Mouse (Mus musculus): ENCODE measurements around the gene Bmf. TPM values are rescaled to one million over a fixed set of nuclear protein-coding genes. Genes with fewer than 3 reads are reported as not detected.

Gene Bmf
- polyA plus RNA-seq, 1 experiment, result 4.8 TPM

DNA sequence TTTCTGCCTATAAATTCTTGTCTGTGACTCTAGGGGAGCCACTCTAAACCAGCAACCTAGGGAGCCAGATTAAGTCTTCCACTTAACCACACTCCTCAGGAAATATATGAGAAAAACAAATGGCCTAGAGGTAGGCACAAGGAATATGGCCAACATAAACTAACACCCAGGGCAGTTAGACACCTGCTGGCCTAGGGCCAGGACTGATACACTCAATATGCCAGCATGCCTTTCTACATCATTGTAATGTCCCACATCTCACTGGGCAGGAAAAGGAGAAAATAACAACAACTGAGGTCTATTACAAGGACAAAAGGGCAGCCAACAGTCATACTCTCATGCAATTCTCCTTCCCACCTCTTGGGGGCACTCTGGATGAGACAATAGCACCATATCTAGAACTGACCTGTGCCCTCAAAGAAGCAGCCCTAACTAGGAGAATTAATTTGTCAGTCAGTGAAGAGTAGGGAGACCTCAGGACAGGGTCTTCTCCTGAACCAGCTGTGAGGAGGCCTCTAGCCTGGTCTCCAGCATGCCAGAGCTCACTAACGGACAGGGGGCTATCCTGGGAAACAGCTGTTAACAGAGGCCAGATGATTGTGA, 6.4 kb downstream of the Bmf start:
- no peaks in the 10 kb centered on the region for H3K36me3 ChIP-seq (ENCODE audit: control insufficient read depth, insufficient read depth)
- no peak for TF ChIP-seq E2F4 (IDR thresholded peaks at IDR 0.05; ENCODE audit: insufficient read depth)
- no peak for TF ChIP-seq MYOD1 (IDR thresholded peaks at IDR 0.05; ENCODE audit: control insufficient read depth in 1 of 3, insufficient read length in 2 of 3, low read depth in 2 of 3)
- TF ChIP-seq MAX (IDR thresholded peaks at IDR 0.05; ENCODE audit: low read depth), result no peak
- no peak for TF ChIP-seq REST (IDR thresholded peaks at IDR 0.05; ENCODE audit: insufficient read depth, insufficient read length)
- no peak for TF ChIP-seq POLR2AphosphoS2 (IDR thresholded peaks at IDR 0.05; ENCODE audit: insufficient read length, low read depth)
- TF ChIP-seq TCF12 (IDR thresholded peaks at IDR 0.05; ENCODE audit: insufficient read depth, poor library complexity, severe bottlenecking), result no peak
- no peak for TF ChIP-seq POLR2A (IDR thresholded peaks at IDR 0.05; ENCODE audit: insufficient read length, low read depth)
- no peak for TF ChIP-seq CEBPB (IDR thresholded peaks at IDR 0.05; ENCODE audit: insufficient read depth, poor library complexity, severe bottlenecking)
- TF ChIP-seq USF1 (IDR thresholded peaks at IDR 0.05; ENCODE audit: low read depth), result no peak
- TF ChIP-seq MYOG (IDR thresholded peaks at IDR 0.05; ENCODE audit: control insufficient read depth in 1 of 3, insufficient read depth in 1 of 3, insufficient read length in 2 of 3, low read depth in 2 of 3), result no peak
- TF ChIP-seq TCF3 (IDR thresholded peaks at IDR 0.05; ENCODE audit: insufficient read length, low read depth), result no peak
- no peak for TF ChIP-seq SRF (IDR thresholded peaks at IDR 0.05; ENCODE audit: control insufficient read depth, insufficient read length, low read depth)
- no peaks in the 10 kb centered on the region for H3K27me3 ChIP-seq (ENCODE audit: control insufficient read depth, insufficient read depth, insufficient read length)
- H3K4me2 ChIP-seq (ENCODE audit: low read depth), result peak overlapping the region; percentile 78
- no peak overlapping the region for H3K4me3 ChIP-seq
- H3K79me2 ChIP-seq (ENCODE audit: control insufficient read depth, insufficient read depth), result no peaks in the 10 kb centered on the region
- no peak overlapping the region for H3ac ChIP-seq (ENCODE audit: control insufficient read depth, insufficient read length)

DNA sequence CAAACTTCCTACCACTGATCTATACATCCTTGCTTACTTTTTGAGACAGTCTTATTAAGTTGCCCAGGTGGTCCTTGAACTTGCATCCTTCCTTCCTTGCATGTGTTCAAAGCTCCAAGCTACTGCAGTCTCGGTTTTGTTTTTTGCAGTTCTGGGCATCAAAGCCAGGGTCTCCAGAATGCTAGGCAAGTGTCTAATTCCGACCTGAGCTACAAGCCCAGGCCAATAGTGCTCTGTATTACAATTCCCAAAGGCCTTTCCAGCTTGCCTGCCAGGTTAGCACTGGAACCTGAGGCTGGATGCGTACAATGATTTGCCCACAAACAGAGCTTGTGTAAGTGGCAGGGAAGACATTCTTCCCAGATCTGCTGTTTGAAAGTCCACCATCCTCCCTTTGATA, 7.8 kb downstream of the Bmf start:
- Histone ChIP-seq H3K79me2 (ENCODE audit: control insufficient read depth, insufficient read depth) (no peaks in the 10 kb centered on the region), H3K4me3 (no peak overlapping the region), H3K4me2 (ENCODE audit: low read depth) (no peak overlapping the region), H3ac (ENCODE audit: control insufficient read depth, insufficient read length) (no peak overlapping the region), H3K36me3 (ENCODE audit: control insufficient read depth, insufficient read depth) (no peaks in the 10 kb centered on the region), H3K27me3 (ENCODE audit: control insufficient read depth, insufficient read depth, insufficient read length) (no peaks in the 10 kb centered on the region)
- no peak for TF ChIP-seq MYOG (IDR thresholded peaks at IDR 0.05; ENCODE audit: control insufficient read depth in 1 of 3, insufficient read depth in 1 of 3, insufficient read length in 2 of 3, low read depth in 2 of 3)
- TF ChIP-seq MAX (IDR thresholded peaks at IDR 0.05; ENCODE audit: low read depth), result no peak
- TF ChIP-seq SRF (IDR thresholded peaks at IDR 0.05; ENCODE audit: control insufficient read depth, insufficient read length, low read depth), result no peak
- no peak for TF ChIP-seq POLR2AphosphoS2 (IDR thresholded peaks at IDR 0.05; ENCODE audit: insufficient read length, low read depth)
- no peak for TF ChIP-seq POLR2A (IDR thresholded peaks at IDR 0.05; ENCODE audit: insufficient read length, low read depth)
- no peak for TF ChIP-seq CEBPB (IDR thresholded peaks at IDR 0.05; ENCODE audit: insufficient read depth, poor library complexity, severe bottlenecking)
- no peak for TF ChIP-seq MYOD1 (IDR thresholded peaks at IDR 0.05; ENCODE audit: control insufficient read depth in 1 of 3, insufficient read length in 2 of 3, low read depth in 2 of 3)
- TF ChIP-seq REST (IDR thresholded peaks at IDR 0.05; ENCODE audit: insufficient read depth, insufficient read length), result no peak
- TF ChIP-seq TCF12 (IDR thresholded peaks at IDR 0.05; ENCODE audit: insufficient read depth, poor library complexity, severe bottlenecking), result no peak
- TF ChIP-seq USF1 (IDR thresholded peaks at IDR 0.05; ENCODE audit: low read depth), result no peak
- TF ChIP-seq E2F4 (IDR thresholded peaks at IDR 0.05; ENCODE audit: insufficient read depth), result no peak
- no peak for TF ChIP-seq TCF3 (IDR thresholded peaks at IDR 0.05; ENCODE audit: insufficient read length, low read depth)

DNA sequence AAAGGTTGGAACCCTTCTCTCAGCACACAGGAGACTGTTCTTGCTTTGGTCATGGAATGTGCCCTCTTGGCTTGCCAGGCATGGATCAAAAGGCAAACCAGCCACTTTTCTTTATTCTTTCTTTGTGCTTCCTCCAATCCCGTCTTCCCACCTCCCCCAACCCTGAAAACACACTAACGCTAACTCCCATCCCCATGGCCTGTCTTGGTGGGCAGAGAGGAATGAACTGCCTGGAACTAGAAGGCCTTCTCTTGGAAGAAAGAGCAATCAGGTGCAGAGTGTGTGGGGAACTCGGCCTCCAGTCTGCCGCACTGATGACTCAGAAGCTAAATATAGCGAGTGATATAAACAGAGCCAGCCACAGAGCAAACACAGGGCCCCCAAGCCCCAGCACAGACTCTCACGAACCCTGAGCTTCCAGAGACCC, 8.8 kb downstream of the Bmf start:
- peak overlapping the region; percentile 30 for H3K4me2 ChIP-seq (ENCODE audit: low read depth)
- H3K79me2 ChIP-seq (ENCODE audit: control insufficient read depth, insufficient read depth), result no peaks in the 10 kb centered on the region
- no peak overlapping the region for H3ac ChIP-seq (ENCODE audit: control insufficient read depth, insufficient read length)
- H3K36me3 ChIP-seq (ENCODE audit: control insufficient read depth, insufficient read depth), result no peaks in the 10 kb centered on the region
- TF ChIP-seq POLR2A (IDR thresholded peaks at IDR 0.05; ENCODE audit: insufficient read length, low read depth) (no peak), MAX (IDR thresholded peaks at IDR 0.05; ENCODE audit: low read depth) (no peak), MYOD1 (IDR thresholded peaks at IDR 0.05; ENCODE audit: control insufficient read depth in 1 of 3, insufficient read length in 2 of 3, low read depth in 2 of 3) (peak in 1 of 3 experiments; percentile 39), POLR2AphosphoS2 (IDR thresholded peaks at IDR 0.05; ENCODE audit: insufficient read length, low read depth) (no peak), TCF3 (IDR thresholded peaks at IDR 0.05; ENCODE audit: insufficient read length, low read depth) (no peak), USF1 (IDR thresholded peaks at IDR 0.05; ENCODE audit: low read depth) (no peak), E2F4 (IDR thresholded peaks at IDR 0.05; ENCODE audit: insufficient read depth) (no peak)
- H3K27me3 ChIP-seq (ENCODE audit: control insufficient read depth, insufficient read depth, insufficient read length), result no peaks in the 10 kb centered on the region
- no peak overlapping the region for H3K4me3 ChIP-seq

DNA sequence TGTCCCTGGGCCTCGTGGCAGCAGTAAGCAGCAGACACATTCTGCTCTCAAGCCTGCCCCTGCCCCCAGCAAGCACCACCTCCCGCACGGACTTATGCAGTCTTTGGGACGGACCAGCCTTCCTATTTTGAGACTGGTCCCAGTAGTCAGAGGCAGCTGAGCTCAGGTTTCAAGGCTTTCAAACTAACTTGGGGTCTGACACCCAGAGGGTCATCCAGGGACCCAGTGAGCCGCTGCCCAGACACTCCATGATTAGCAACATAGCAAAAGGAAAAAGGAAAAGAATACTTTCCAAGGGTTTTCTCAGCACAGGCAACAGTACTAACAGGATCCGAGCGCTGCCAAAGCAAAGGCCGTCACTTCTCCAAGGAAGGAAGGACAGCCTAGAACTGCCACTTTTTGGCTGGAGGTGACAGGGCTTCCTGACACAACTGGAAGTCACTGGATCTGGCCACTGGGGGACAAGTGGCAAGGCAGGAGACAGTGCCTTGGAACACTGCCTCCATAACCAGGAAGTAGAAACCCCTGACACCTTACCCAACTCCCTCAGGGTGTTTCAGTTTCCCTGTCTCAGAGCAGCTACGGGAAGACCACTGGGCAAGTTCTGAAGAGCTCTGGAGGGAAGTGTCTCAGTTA, 9.5 kb downstream of the Bmf start:
- TF ChIP-seq REST (IDR thresholded peaks at IDR 0.05; ENCODE audit: insufficient read depth, insufficient read length) (no peak), E2F4 (IDR thresholded peaks at IDR 0.05; ENCODE audit: insufficient read depth) (no peak), MYOD1 (IDR thresholded peaks at IDR 0.05; ENCODE audit: control insufficient read depth in 1 of 3, insufficient read length in 2 of 3, low read depth in 2 of 3) (no peak), POLR2AphosphoS2 (IDR thresholded peaks at IDR 0.05; ENCODE audit: insufficient read length, low read depth) (no peak), CEBPB (IDR thresholded peaks at IDR 0.05; ENCODE audit: insufficient read depth, poor library complexity, severe bottlenecking) (no peak), TCF12 (IDR thresholded peaks at IDR 0.05; ENCODE audit: insufficient read depth, poor library complexity, severe bottlenecking) (no peak), USF1 (IDR thresholded peaks at IDR 0.05; ENCODE audit: low read depth) (no peak), MAX (IDR thresholded peaks at IDR 0.05; ENCODE audit: low read depth) (no peak), SRF (IDR thresholded peaks at IDR 0.05; ENCODE audit: control insufficient read depth, insufficient read length, low read depth) (no peak), MYOG (IDR thresholded peaks at IDR 0.05; ENCODE audit: control insufficient read depth in 1 of 3, insufficient read depth in 1 of 3, insufficient read length in 2 of 3, low read depth in 2 of 3) (no peak)
- Histone ChIP-seq H3K4me2 (ENCODE audit: low read depth) (peak overlapping the region; percentile 30), H3K27me3 (ENCODE audit: control insufficient read depth, insufficient read depth, insufficient read length) (no peaks in the 10 kb centered on the region)

More for the DNA sequence above, 9.5 kb downstream of the Bmf start:
- Histone ChIP-seq H3ac (ENCODE audit: control insufficient read depth, insufficient read length) (no peak overlapping the region), H3K36me3 (ENCODE audit: control insufficient read depth, insufficient read depth) (no peaks in the 10 kb centered on the region), H3K4me3 (no peak overlapping the region), H3K79me2 (ENCODE audit: control insufficient read depth, insufficient read depth) (no peaks in the 10 kb centered on the region)
